Mouse (Mus musculus): ENCODE measurements around the gene Nmu.
A peak's percentile ranks its signal among the peaks of the same experiment; 100 is the strongest.

Nmu gene

GRCm38 (mm10) chr5:76363453-76364104 lies at the start of gene Nmu:
TSS of gene Nmu (minus strand) at chr5:76363788.
- DNase-seq (ENCODE audit: low spot score in 2 of 2), result no peak

GRCm38 (mm10) chr5:76411697-76412096 lies 48.1 kb upstream of the Nmu start:
- DNase-seq (ENCODE audit: low spot score in 2 of 2), result no peak

DNA sequence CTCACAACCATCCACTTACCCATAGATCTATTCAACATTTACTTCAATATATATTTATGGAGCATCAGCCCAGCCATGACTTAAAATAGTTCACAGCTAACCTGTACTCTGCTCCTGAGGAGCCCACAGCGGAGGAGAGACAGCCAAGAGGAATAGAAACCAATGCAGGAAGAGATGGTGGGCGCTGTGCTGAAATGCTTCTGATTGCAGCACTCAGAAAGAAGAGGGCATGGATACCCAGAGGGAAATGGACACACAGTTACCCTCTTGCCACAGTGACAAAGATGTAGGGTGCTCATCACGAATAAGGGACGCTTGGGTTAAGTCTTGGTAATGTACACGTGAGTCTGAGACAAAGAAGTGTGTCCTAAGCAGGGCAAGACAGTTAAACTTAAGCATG lies 30.8 kb upstream of the Nmu start:
- DNase-seq (ENCODE audit: low spot score in 2 of 2), result no peak

GRCm38 (mm10) chr5:76389041-76389795 lies 25.6 kb upstream of the Nmu start:
- DNase-seq (ENCODE audit: low spot score in 2 of 2), result no peak

- DNase-seq (ENCODE audit: low spot score in 2 of 2), result no peak
Observed at GRCm38 (mm10) chr5:76388474-76388873, 24.9 kb upstream of the Nmu start.

- no peak for DNase-seq (ENCODE audit: low spot score in 2 of 2)
Observed at GRCm38 (mm10) chr5:76383673-76384072, 20.1 kb upstream of the Nmu start.

DNA sequence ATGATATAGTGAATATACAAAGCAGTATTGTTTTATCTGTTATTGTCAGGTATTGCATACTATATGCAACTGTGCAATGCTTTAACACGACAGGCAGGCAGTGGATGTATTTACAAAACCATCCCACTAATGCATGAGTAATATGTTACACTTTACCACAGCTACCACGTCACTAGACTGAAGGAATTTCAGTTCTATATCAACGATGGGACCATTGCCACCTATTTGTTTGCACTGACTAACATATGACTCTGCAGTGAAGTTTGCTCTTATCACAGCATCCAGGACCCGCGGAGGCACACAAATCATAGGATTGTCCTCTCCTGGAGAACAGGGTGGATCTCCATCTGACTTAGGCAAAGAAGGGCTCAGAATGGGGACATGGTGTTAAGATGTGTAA lies 18.2 kb upstream of the Nmu start:
- DNase-seq (ENCODE audit: low spot score in 2 of 2), result no peak

DNA sequence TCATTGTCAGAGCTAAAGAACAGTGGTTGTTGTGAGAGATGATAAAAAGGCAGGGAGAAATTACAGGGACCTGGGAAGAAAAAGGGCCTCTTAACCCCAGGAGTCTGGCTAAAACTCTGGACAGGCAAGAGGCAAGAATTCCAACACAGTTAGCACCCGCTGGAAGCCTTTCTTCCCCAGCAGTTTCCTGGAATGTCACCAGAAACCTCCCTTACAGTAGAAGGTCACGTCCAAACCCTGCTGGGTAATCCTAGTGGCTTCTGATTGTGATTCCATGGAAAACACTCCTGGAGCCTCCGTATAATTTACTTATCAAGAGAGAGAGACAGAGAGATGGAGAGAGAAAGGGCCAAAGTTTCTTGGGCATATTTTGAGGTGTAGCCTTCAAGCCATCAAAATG lies 15.6 kb upstream of the Nmu start:
- DNase-seq (ENCODE audit: low spot score in 2 of 2), result no peak

- DNase-seq (ENCODE audit: low spot score in 2 of 2), result peak in 1 of 2 experiments; percentile 13
Observed at GRCm38 (mm10) chr5:76369215-76369840, 5.7 kb upstream of the Nmu start.

DNA sequence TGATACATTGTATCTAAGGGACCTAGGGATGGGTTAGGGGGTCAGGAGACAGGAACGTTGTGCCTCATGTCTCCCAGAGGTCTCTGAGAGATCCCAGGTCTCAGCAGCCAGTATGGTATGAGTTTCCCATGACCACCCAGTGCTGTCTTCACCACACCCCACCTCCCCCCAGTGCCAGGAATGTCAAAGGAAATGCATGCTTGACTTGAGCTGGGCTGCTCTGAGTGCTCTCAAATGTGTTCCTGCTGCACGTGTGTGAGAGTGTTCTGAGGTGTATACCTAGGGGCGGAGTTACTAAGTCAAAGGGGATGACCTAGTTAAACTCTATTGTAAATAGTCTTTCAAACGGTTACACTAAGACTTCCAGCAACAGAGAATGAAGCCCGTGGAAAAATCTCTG lies 1.8 kb upstream of the Nmu start:
- no peak for DNase-seq (ENCODE audit: low spot score in 2 of 2)

GRCm38 (mm10) chr5:76360786-76361185 lies 2.8 kb downstream of the Nmu start:
- no peak for DNase-seq (ENCODE audit: low spot score in 2 of 2)

- DNase-seq (ENCODE audit: low spot score in 2 of 2), result no peak
Observed at GRCm38 (mm10) chr5:76360057-76360456, 3.5 kb downstream of the Nmu start.

- no peak for DNase-seq (ENCODE audit: low spot score in 2 of 2)
Observed at GRCm38 (mm10) chr5:76351953-76352611, 11.5 kb downstream of the Nmu start.

- DNase-seq (ENCODE audit: low spot score in 2 of 2), result no peak
Observed at GRCm38 (mm10) chr5:76351537-76351936, 12.1 kb downstream of the Nmu start.

DNA sequence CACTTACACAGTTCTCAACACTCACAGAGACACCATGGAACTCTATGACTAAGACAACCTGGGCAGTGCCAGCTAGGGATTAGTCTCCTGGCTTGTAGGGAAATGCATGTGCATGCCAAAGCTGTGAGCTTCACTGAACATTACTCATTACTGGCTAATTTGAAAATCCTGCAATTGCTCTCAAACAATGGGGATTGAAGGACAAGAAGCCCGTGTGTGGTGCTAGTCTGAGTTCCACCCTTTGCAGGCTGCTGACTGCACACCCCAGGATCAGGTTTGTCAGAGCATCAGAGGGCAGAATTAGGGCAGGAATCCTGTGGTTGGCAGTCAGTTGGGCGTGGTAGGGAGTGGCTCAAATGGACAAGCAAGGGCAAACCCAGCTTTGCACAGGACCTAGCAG lies 17.5 kb downstream of the Nmu start:
- no peak for DNase-seq (ENCODE audit: low spot score in 2 of 2)

DNA sequence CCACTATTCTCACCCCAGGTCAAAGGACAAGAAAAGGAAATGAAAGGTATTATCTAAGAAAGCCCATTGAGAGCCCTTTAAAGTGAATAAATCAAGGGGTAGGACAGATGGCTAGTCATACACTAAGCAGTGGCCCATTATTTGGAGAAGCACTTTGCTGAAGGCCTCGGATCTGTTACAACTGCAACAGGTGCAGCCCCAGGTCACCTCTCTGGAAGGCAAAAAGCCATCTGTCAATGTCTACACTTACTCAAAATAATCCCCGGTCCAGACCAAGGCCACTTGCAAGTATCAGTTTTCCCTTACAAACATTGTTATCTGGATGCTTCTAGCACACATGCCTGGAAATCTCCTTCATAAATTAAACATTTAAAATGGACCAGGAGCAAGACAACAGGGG lies 22.7 kb downstream of the Nmu start:
- DNase-seq (ENCODE audit: low spot score in 2 of 2), result no peak

DNA sequence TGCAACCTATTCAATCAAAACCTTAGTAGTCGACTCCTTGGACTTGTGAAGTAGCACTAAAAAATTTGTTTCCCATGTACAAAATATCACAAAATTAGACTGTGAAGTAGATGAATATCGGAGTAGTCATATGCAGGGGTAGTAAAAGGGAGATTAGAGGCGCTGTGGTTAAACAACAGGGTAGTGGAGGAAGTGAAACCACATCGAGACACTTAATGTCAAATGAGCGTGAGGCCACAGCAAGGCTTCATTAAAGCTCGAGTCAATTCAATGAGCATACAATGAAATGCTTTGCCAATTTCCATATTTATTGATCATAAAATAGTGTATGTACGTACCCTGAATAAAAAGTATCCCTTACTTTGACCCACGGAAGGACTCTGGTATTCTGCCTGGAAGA lies 26.5 kb downstream of the Nmu start:
- DNase-seq (ENCODE audit: low spot score in 2 of 2), result no peak

- no peak for DNase-seq (ENCODE audit: low spot score in 2 of 2)
Observed at GRCm38 (mm10) chr5:76333833-76334232, 29.8 kb downstream of the Nmu start.

DNA sequence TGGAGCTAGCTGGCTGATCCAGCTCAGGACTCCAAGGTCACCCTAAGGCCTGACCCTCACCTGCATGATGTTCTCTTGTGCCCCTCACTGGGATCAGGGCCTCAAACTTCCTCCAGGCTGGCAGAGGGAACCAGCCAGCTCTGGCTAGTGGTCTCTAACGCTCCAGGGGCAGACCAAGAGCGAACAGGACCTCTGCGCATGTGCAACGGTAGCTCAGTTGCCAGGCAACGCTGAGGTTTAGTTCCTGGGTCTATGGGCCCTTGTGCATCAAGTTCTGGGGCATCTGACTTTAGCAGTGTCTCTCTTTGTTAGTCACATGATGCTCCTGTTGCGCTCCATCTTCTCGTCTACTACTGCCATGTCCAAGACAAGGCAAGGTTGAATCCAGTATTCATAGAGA lies 32.6 kb downstream of the Nmu start, which contains the start of gene Pdcl2:
Gene Pdcl2, minus strand, starts transcription at position 204 of the 400 bp plus-strand sequence.
- no peak for DNase-seq (ENCODE audit: low spot score in 2 of 2)

DNA sequence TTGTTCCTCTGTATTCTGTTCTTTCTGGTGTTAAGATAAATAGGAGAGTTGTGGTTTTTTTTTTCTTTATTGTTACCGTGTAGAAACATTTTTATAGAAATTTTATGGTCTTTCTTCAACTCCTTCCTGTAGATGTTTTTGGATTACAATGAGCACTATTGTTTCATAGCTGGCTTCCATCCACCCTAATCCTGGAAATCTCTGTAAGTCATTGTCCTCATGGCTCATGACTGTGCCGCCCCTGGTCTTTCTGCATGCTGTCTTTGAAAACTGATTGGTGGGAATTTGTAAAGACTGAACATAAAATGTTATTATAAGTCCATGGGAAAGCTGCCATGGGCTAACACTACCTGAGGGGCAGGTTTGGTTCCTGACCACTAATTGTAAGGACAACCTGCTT lies 36.3 kb downstream of the Nmu start:
- no peak for DNase-seq (ENCODE audit: low spot score in 2 of 2)

DNA sequence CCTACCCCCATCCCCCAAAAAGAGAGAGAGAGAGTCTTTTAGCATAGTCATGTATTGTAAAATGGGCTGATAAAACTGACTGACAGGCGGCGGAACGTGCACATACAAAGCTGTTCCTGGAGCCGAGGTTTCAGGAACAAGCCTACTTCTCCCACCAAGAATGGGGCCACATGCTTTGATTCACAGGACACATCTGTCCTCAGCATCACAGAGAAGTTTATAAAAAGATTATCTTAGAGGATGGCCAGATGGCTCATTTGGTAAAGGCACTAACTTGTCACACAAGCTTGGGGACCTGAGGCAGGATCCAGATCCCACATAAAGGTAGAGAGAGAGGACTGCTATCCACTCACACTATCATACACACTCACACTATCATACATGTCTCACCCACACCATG lies 38.5 kb downstream of the Nmu start:
- no peak for DNase-seq (ENCODE audit: low spot score in 2 of 2)
